Mouse (Mus musculus) bone marrow, adult 2 months (tissue): ENCODE results near the gene Rasa3.

ENCODE experiments used
- CTCF ChIP-seq: fragments of 200-500 bp; IDR thresholded peaks from 2 replicates; pipeline ENCODE4 v1.5.1; 2011; ENCODE audit warnings: low read length, control low read depth; ENCODE audit not compliant: control insufficient read depth, insufficient read depth
- POLR2A ChIP-seq: fragments of 200-500 bp; IDR thresholded peaks from 2 replicates; pipeline ENCODE4 v1.6.1; 2011; ENCODE audit warnings: low read depth, mild to moderate bottlenecking, control low read depth, low read length, borderline replicate concordance; ENCODE audit not compliant: control insufficient read depth

GRCm38 (mm10) chr8:13600716-13601115, 76.7 kb downstream of the Rasa3 start:
- no peak for TF ChIP-seq CTCF
- TF ChIP-seq POLR2A: no peak
